Mouse (Mus musculus): ENCODE results near the gene Stk25. TPM values are rescaled to one million over a fixed set of nuclear protein-coding genes. Genes with fewer than 3 reads are reported as not detected.

Gene Stk25
- 111 TPM for polyA plus RNA-seq (2014; fragmentation: Illumina TruSeq; extraction: RNeasy Lipid Tissue Mini Kit (QIAGEN cat#74804); ENCODE audit: low read depth, low replicate concordance)

DNA sequence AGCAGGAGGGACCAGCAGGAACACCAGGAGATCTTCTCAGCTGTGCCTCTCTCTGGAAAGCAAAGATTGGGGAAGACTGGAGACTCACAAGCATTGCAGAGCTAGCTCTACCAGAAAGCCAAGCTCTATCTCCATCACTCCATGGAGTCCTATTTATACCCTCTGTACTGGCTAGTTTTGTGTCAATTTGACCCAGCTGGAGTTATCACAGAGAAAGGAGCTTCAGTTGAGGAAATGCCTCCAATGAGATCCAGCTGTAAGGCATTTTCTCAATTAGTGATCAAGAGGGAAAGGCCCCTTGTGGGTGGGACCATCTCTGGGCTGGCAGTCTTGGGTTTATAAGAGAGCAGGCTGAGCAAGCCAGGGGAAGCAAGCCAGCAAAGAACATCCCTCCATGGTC, at the start of gene Stk25:
Gene Stk25 (minus strand): TSS at position 101 of the 400 bp plus-strand sequence.

DNA sequence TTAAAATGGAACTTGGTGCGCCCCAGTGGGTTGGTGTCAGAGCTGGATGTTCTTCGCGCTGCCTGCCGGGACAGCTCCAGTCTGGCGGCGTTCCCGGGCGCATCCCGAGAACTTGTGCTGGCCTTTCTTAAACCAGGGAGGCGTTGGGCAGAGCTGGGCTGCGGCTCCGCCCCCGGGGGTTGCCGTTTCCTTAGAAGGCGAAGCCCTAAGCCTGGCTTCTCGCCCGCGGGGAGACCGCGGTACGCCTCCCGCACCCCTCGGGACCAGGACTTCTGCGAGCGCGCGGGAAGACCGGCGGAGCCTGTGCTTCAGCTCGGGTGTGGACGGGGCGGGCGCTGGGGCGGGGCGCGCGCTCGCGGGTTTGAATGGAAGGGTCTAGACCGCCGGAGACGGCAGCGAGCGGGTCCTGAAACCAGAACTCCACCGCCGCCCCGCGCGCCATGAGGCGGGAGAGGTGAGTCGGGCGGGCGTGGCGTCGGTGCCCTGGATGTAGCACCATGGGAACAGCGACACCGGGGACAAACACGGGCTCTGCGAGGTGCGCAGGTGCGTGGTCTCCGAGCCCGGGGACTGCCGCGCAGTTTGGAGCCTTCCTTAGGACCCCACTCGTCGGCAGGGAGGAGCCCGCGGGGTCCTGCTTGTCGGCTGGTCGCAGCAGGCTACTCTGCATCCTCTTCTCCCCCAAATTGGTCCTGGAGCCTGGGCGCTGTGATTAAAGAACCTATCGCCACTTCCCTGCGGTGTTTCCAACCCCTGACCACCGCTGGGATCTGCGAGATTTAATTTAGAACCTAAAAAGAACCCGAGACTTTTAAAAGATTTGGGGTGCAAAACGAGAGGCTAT, 27.2 kb upstream of the Stk25 start, which contains the start of gene Bok:
Gene Bok (plus strand): TSS at position 260 of the 844 bp plus-strand sequence.

Other genes with a start within 250 kb of the Stk25 start
- gene Hdlbp, start 179.8 kb downstream of the Stk25 start, polyA plus RNA-seq (2014; fragmentation: Illumina TruSeq; extraction: RNeasy Lipid Tissue Mini Kit (QIAGEN cat#74804); ENCODE audit: low read depth, low replicate concordance): 195 TPM
- gene Farp2, start 146.6 kb downstream of the Stk25 start, polyA plus RNA-seq (2014; fragmentation: Illumina TruSeq; extraction: RNeasy Lipid Tissue Mini Kit (QIAGEN cat#74804); ENCODE audit: low read depth, low replicate concordance): 5.4 TPM
- gene Bok, start 27.0 kb upstream of the Stk25 start, polyA plus RNA-seq (2014; fragmentation: Illumina TruSeq; extraction: RNeasy Lipid Tissue Mini Kit (QIAGEN cat#74804); ENCODE audit: low read depth, low replicate concordance): 18.8 TPM
- 40.2 TPM for gene Atg4b, start 92.8 kb upstream of the Stk25 start, polyA plus RNA-seq (2014; fragmentation: Illumina TruSeq; extraction: RNeasy Lipid Tissue Mini Kit (QIAGEN cat#74804); ENCODE audit: low read depth, low replicate concordance)
- gene Thap4, start 96.2 kb upstream of the Stk25 start, polyA plus RNA-seq (2014; fragmentation: Illumina TruSeq; extraction: RNeasy Lipid Tissue Mini Kit (QIAGEN cat#74804); ENCODE audit: low read depth, low replicate concordance): 30.5 TPM
- gene Dtymk, start 143.3 kb upstream of the Stk25 start, polyA plus RNA-seq (2014; fragmentation: Illumina TruSeq; extraction: RNeasy Lipid Tissue Mini Kit (QIAGEN cat#74804); ENCODE audit: low read depth, low replicate concordance): 58.9 TPM
- 12.4 TPM for gene Ing5, start 145.3 kb upstream of the Stk25 start, polyA plus RNA-seq (2014; fragmentation: Illumina TruSeq; extraction: RNeasy Lipid Tissue Mini Kit (QIAGEN cat#74804); ENCODE audit: low read depth, low replicate concordance)
- 19.6 TPM for gene D2hgdh, start 166.2 kb upstream of the Stk25 start, polyA plus RNA-seq (2014; fragmentation: Illumina TruSeq; extraction: RNeasy Lipid Tissue Mini Kit (QIAGEN cat#74804); ENCODE audit: low read depth, low replicate concordance)
- 0.66 TPM for gene Gal3st2, start 202.6 kb upstream of the Stk25 start, polyA plus RNA-seq (2014; fragmentation: Illumina TruSeq; extraction: RNeasy Lipid Tissue Mini Kit (QIAGEN cat#74804); ENCODE audit: low read depth, low replicate concordance)